Mouse (Mus musculus): ENCODE results near the gene Tmem117. TPM values are rescaled to one million over a fixed set of nuclear protein-coding genes. Genes with fewer than 3 reads are reported as not detected.

The Tmem117 gene
- total and polyA plus RNA-seq, 3 experiments = not detected

DNA sequence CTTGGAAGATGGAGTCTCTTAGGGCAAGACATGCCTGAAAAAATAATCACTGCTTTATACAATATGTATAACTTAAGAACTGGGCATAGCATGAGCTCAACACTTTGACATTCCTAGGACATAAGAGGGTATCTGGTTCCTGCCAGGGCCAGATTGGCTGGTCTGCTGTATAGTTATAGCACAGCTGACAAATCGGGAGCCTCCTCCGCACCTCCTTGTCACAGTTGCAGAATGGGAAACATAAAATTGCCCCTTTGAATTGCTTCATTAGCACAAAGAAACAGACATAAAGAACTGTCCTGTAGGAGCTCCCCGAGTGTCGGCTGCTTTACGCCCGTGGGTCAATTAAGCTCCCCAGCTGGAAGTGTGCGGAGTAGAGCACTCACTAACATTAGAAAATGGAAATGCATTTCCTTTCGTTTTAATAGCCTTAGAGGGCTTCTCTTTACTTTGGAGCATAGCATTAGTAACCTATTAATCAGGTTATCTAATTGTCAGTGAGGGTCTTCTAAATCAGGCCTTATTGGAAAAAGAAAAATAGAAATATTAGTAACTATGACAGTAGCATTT is 426.1 kb downstream of the Tmem117 start:
- no peaks in the 10 kb centered on the region for H3K4me1 ChIP-seq (ENCODE audit: control insufficient read depth in 1 of 2, insufficient read depth in 2 of 2, low read length in 2 of 2)
- DNase-seq (ENCODE audit: low read depth, low spot score) = no peak
- no peaks in the 10 kb centered on the region for H3K9me3 ChIP-seq (replicated peaks; ENCODE audit: insufficient read depth, low read length)
- no peaks in the 10 kb centered on the region for H3K36me3 ChIP-seq (ENCODE audit: control insufficient read depth in 1 of 2, insufficient read depth in 2 of 2, low read length in 2 of 2)
- H3K27ac ChIP-seq (ENCODE audit: control insufficient read depth, low read depth, low read length) = no peak overlapping the region
- no peaks in the 10 kb centered on the region for H3K27me3 ChIP-seq (ENCODE audit: control insufficient read depth in 1 of 2, insufficient read depth in 2 of 2, low read length in 2 of 2)
- H3K79me2 ChIP-seq (ENCODE audit: control insufficient read depth, insufficient read depth, low read length, poor library complexity) = no peaks in the 10 kb centered on the region
- no peak overlapping the region for H3K9ac ChIP-seq (ENCODE audit: control insufficient read depth, low read depth, low read length, poor library complexity, severe bottlenecking)
- H3K4me3 ChIP-seq (ENCODE audit: control insufficient read depth in 1 of 2, insufficient read depth in 1 of 2, low read depth in 2 of 2, low read length in 2 of 2) = no peak overlapping the region
- TF ChIP-seq POLR2AphosphoS5 (IDR thresholded peaks at IDR 0.05; ENCODE audit: borderline replicate concordance, low read depth, low read length) = no peak
- no peak for TF ChIP-seq TCF12 (IDR thresholded peaks at IDR 0.05; ENCODE audit: low read depth, low read length)
- TF ChIP-seq CHD2 (IDR thresholded peaks at IDR 0.05; ENCODE audit: low read length) = no peak

GRCm38 (mm10) chr15:95068023-95068422 is 439.0 kb downstream of the Tmem117 start:
- Histone ChIP-seq H3K36me3 (ENCODE audit: control insufficient read depth in 1 of 2, insufficient read depth in 2 of 2, low read length in 2 of 2) (no peaks in the 10 kb centered on the region), H3K27me3 (ENCODE audit: control insufficient read depth in 1 of 2, insufficient read depth in 2 of 2, low read length in 2 of 2) (no peaks in the 10 kb centered on the region), H3K4me3 (ENCODE audit: control insufficient read depth in 1 of 2, insufficient read depth in 1 of 2, low read depth in 2 of 2, low read length in 2 of 2) (no peak overlapping the region), H3K9me3 (replicated peaks; ENCODE audit: insufficient read depth, low read length) (no peaks in the 10 kb centered on the region; the same call in 1 of the 2 replicates), H3K9ac (ENCODE audit: control insufficient read depth, low read depth, low read length, poor library complexity, severe bottlenecking) (no peak overlapping the region), H3K27ac (ENCODE audit: control insufficient read depth, low read depth, low read length) (no peak overlapping the region), H3K4me1 (ENCODE audit: control insufficient read depth in 1 of 2, insufficient read depth in 2 of 2, low read length in 2 of 2) (no peaks in the 10 kb centered on the region), H3K79me2 (ENCODE audit: control insufficient read depth, insufficient read depth, low read length, poor library complexity) (no peaks in the 10 kb centered on the region)
- TF ChIP-seq MAX (IDR thresholded peaks at IDR 0.05; ENCODE audit: low read length) (no peak), UBTF (IDR thresholded peaks at IDR 0.05; ENCODE audit: borderline replicate concordance, insufficient read depth, low read depth, low read length) (no peak), BHLHE40 (IDR thresholded peaks at IDR 0.05; ENCODE audit: borderline replicate concordance, low read depth, low read length) (no peak), E2F4 (IDR thresholded peaks at IDR 0.05; ENCODE audit: borderline replicate concordance, low read depth, low read length) (no peak), NRF1 (IDR thresholded peaks at IDR 0.05; ENCODE audit: insufficient read depth, low read depth, low read length, poor library complexity, severe bottlenecking) (no peak), CHD2 (IDR thresholded peaks at IDR 0.05; ENCODE audit: low read length) (no peak), TCF12 (IDR thresholded peaks at IDR 0.05; ENCODE audit: low read depth, low read length) (no peak), ELF1 (IDR thresholded peaks at IDR 0.05; ENCODE audit: low read depth, low read length) (no peak), MAZ (IDR thresholded peaks at IDR 0.05; ENCODE audit: low read depth, low read length) (no peak), MEF2A (IDR thresholded peaks at IDR 0.05; ENCODE audit: extremely low read depth, insufficient replicate concordance, low read depth, low read length, poor library complexity, severe bottlenecking) (no peak), NELFE (IDR thresholded peaks at IDR 0.05; ENCODE audit: low read depth, low read length) (no peak), JUND (IDR thresholded peaks at IDR 0.05; ENCODE audit: low read depth, low read length) (no peak), ZKSCAN1 (IDR thresholded peaks at IDR 0.05; ENCODE audit: low read depth, low read length) (no peak), MXI1 (IDR thresholded peaks at IDR 0.05; ENCODE audit: low read depth, low read length) (no peak), HCFC1 (IDR thresholded peaks at IDR 0.05; ENCODE audit: low read depth, low read length) (no peak)
- DNase-seq (ENCODE audit: low read depth, low spot score) = no peak
